Mouse (Mus musculus) MEL (cell line): ENCODE data around the gene Nacc2. TPM values are rescaled to one million over a fixed set of nuclear protein-coding genes. Genes with fewer than 3 reads are reported as not detected.
A peak's percentile ranks its signal among the peaks of the same experiment; 100 is the strongest.

Experiments
- DNase-seq: peaks from one replicate; pipeline ENCODE4 v3.0.0; 2011; ENCODE audit warnings: low read depth, low spot score
- H3K27ac ChIP-seq: 2 replicates; pipeline ENCODE4 v1.5.1; 2012; ENCODE audit warnings: low read depth, mild to moderate bottlenecking, control low read depth, low read length, moderate library complexity; ENCODE audit not compliant: control insufficient read depth
- H3K27me3 ChIP-seq, 2 experiments: fragments of 150-350 bp in 1 of 2; sonication (generic) in 1 of 2; 2 replicates each; pipeline ENCODE4 v1.6.1; 2012; ENCODE audit warnings: low read length in 2 of 2, mild to moderate bottlenecking in 2 of 2, improper control_type of control experiment in 1 of 2, moderate library complexity in 1 of 2; ENCODE audit not compliant: insufficient read depth in 2 of 2, control insufficient read depth in 1 of 2
- H3K36me3 ChIP-seq, 2 experiments: 2 replicates each; pipeline ENCODE4 v1.6.1; 2012 to 2014; ENCODE audit warnings: low read length in 2 of 2, improper control_type of control experiment in 1 of 2, inconsistent platforms in 1 of 2, mild to moderate bottlenecking in 1 of 2; ENCODE audit not compliant: insufficient read depth in 2 of 2, control insufficient read depth in 1 of 2
- H3K4me1 ChIP-seq, 2 experiments: fragments of 150-350 bp in 1 of 2; sonication (generic) in 1 of 2; 2 replicates each; pipeline ENCODE4 v1.6.1; 2012; ENCODE audit warnings: low read length in 2 of 2, improper control_type of control experiment in 1 of 2, mild to moderate bottlenecking in 1 of 2; ENCODE audit not compliant: insufficient read depth in 2 of 2, control insufficient read depth in 1 of 2
- H3K4me3 ChIP-seq, 2 experiments: fragments of 150-350 bp in 1 of 2; sonication (generic) in 1 of 2; 2 replicates each; pipeline ENCODE4 v1.5.1; 2012; ENCODE audit warnings: low read depth in 2 of 2, low read length in 2 of 2, mild to moderate bottlenecking in 2 of 2, moderate library complexity in 2 of 2, control low read depth in 1 of 2, improper control_type of control experiment in 1 of 2; ENCODE audit not compliant: control insufficient read depth in 1 of 2, insufficient read depth in 1 of 2
- H3K79me2 ChIP-seq: 2 replicates; pipeline ENCODE4 v1.6.1; 2012; ENCODE audit warnings: mild to moderate bottlenecking, low read length, moderate library complexity; ENCODE audit not compliant: control insufficient read depth, poor library complexity, insufficient read depth
- H3K9ac ChIP-seq: 2 replicates; pipeline ENCODE4 v1.6.1; 2012; ENCODE audit warnings: low read depth, mild to moderate bottlenecking, control low read depth, low read length, moderate library complexity; ENCODE audit not compliant: control insufficient read depth, poor library complexity, severe bottlenecking
- H3K9me3 ChIP-seq: fragments of 150-350 bp; sonication (generic); replicated peaks from 2 replicates; pipeline ENCODE4 v1.6.1; 2012; ENCODE audit warnings: mild to moderate bottlenecking, low read length, improper control_type of control experiment, moderate library complexity; ENCODE audit not compliant: insufficient read depth
- BHLHE40 ChIP-seq: IDR thresholded peaks from 2 replicates; pipeline ENCODE4 v1.6.1; 2012; ENCODE audit warnings: low read depth, mild to moderate bottlenecking, inconsistent platforms, low read length, improper control_type of control experiment, borderline replicate concordance
- CTCF ChIP-seq, 3 experiments: IDR thresholded peaks in 2 of 3; conservative IDR thresholded peaks in 1 of 3; 2 replicates each; pipeline ENCODE4 v1.5.1; 2011 to 2012; ENCODE audit warnings: low read length in 3 of 3, low read depth in 2 of 3, mild to moderate bottlenecking in 2 of 3, improper control_type of control experiment in 1 of 3, inconsistent platforms in 1 of 3, mixed read lengths in 1 of 3, moderate library complexity in 1 of 3; ENCODE audit not compliant: control insufficient read depth in 1 of 3, insufficient read depth in 1 of 3, poor library complexity in 1 of 3, severe bottlenecking in 1 of 3
- E2F4 ChIP-seq: IDR thresholded peaks from 2 replicates; pipeline ENCODE4 v1.6.1; 2011; ENCODE audit warnings: low read depth, low read length, improper control_type of control experiment, borderline replicate concordance
- ELF1 ChIP-seq: IDR thresholded peaks from 2 replicates; pipeline ENCODE4 v1.6.1; 2014; ENCODE audit warnings: low read depth, mild to moderate bottlenecking, inconsistent platforms, low read length, improper control_type of control experiment, moderate library complexity
- ETS1 ChIP-seq: IDR thresholded peaks from 2 replicates; pipeline ENCODE4 v1.6.1; 2012; ENCODE audit warnings: low read depth, mild to moderate bottlenecking, inconsistent platforms, low read length, improper control_type of control experiment, moderate library complexity
- GABPA ChIP-seq: IDR thresholded peaks from 2 replicates; pipeline ENCODE4 v1.6.1; 2012; ENCODE audit warnings: low read depth, mild to moderate bottlenecking, inconsistent platforms, low read length, improper control_type of control experiment, moderate library complexity
- HCFC1 ChIP-seq: IDR thresholded peaks from 2 replicates; pipeline ENCODE4 v1.6.1; 2012; ENCODE audit warnings: low read depth, mild to moderate bottlenecking, inconsistent platforms, low read length, improper control_type of control experiment, moderate library complexity
- JUND ChIP-seq: IDR thresholded peaks from 2 replicates; pipeline ENCODE4 v1.6.1; 2011; ENCODE audit warnings: low read depth, mild to moderate bottlenecking, improper control_type of control experiment, low read length
- MEF2A ChIP-seq: IDR thresholded peaks from 2 replicates; pipeline ENCODE4 v1.6.1; 2014; ENCODE audit warnings: low read depth, mild to moderate bottlenecking, inconsistent platforms, low read length, improper control_type of control experiment; ENCODE audit not compliant: poor library complexity, insufficient replicate concordance, severe bottlenecking; ENCODE audit errors: extremely low read depth
- MXI1 ChIP-seq: IDR thresholded peaks from 2 replicates; pipeline ENCODE4 v1.6.1; 2011; ENCODE audit warnings: mild to moderate bottlenecking, low read depth, low read length, improper control_type of control experiment
- MYB ChIP-seq: IDR thresholded peaks from 2 replicates; pipeline ENCODE4 v1.6.1; 2011; ENCODE audit warnings: mild to moderate bottlenecking, low read depth, low read length, improper control_type of control experiment
- MYC ChIP-seq: IDR thresholded peaks from 2 replicates; pipeline ENCODE4 v1.6.1; 2011; ENCODE audit warnings: low read depth, mild to moderate bottlenecking, low read length, improper control_type of control experiment, moderate library complexity
- NRF1 ChIP-seq: IDR thresholded peaks from 2 replicates; pipeline ENCODE4 v1.6.1; 2014; ENCODE audit warnings: low read depth, mild to moderate bottlenecking, inconsistent platforms, low read length, improper control_type of control experiment, moderate library complexity; ENCODE audit not compliant: poor library complexity, insufficient read depth, severe bottlenecking
- POLR2A ChIP-seq, 2 experiments: IDR thresholded peaks; 2 replicates each; pipeline ENCODE4 v1.6.1; 2011 to 2012; ENCODE audit warnings: low read length in 2 of 2, mild to moderate bottlenecking in 2 of 2, control low read depth in 1 of 2, improper control_type of control experiment in 1 of 2, low read depth in 1 of 2, moderate library complexity in 1 of 2; ENCODE audit not compliant: control insufficient read depth in 1 of 2, insufficient read depth in 1 of 2, poor library complexity in 1 of 2
- POLR2AphosphoS2 ChIP-seq: IDR thresholded peaks from 2 replicates; pipeline ENCODE4 v1.6.1; 2011; ENCODE audit warnings: low read length, improper control_type of control experiment
- TBP ChIP-seq: IDR thresholded peaks from 2 replicates; pipeline ENCODE4 v1.8.0; 2011; ENCODE audit warnings: low read depth, low read length, improper control_type of control experiment
- UBTF ChIP-seq: IDR thresholded peaks from 2 replicates; pipeline ENCODE4 v1.6.1; 2012; ENCODE audit warnings: low read depth, mild to moderate bottlenecking, inconsistent platforms, low read length, improper control_type of control experiment, moderate library complexity, borderline replicate concordance; ENCODE audit not compliant: insufficient read depth
- USF1 ChIP-seq: IDR thresholded peaks from 2 replicates; pipeline ENCODE4 v1.6.1; 2014; ENCODE audit warnings: low read depth, mild to moderate bottlenecking, inconsistent platforms, low read length, improper control_type of control experiment, moderate library complexity
- USF2 ChIP-seq, 2 experiments: IDR thresholded peaks; 2 replicates each; pipeline ENCODE4 v1.6.1; 2011 to 2012; ENCODE audit warnings: improper control_type of control experiment in 2 of 2, low read length in 2 of 2, borderline replicate concordance in 1 of 2, inconsistent platforms in 1 of 2, low read depth in 1 of 2, mild to moderate bottlenecking in 1 of 2; ENCODE audit not compliant: insufficient read depth in 1 of 2
- ZC3H11A ChIP-seq: IDR thresholded peaks from 2 replicates; pipeline ENCODE4 v1.6.1; 2012; ENCODE audit warnings: low read depth, mild to moderate bottlenecking, inconsistent platforms, low read length, improper control_type of control experiment
- ZMIZ1 ChIP-seq: IDR thresholded peaks from 2 replicates; pipeline ENCODE4 v1.6.1; 2012; ENCODE audit warnings: low read depth, mild to moderate bottlenecking, inconsistent platforms, low read length, improper control_type of control experiment, moderate library complexity
- ZNF384 ChIP-seq: IDR thresholded peaks from 2 replicates; pipeline ENCODE4 v1.6.1; 2012; ENCODE audit warnings: low read depth, mild to moderate bottlenecking, inconsistent platforms, low read length, improper control_type of control experiment
- polyA plus RNA-seq, 2 experiments: library from polyadenylated mRNA; stranded (reverse) in 1 of 2; unstranded in 1 of 2; fragments of >175 nt in 1 of 2; fragments of >200 nt in 1 of 2; gene quantifications; 2 replicates each; pipeline versions ENCODE4 v1.2.1 to v1.2.4; 2012; ENCODE audit warnings: low replicate concordance in 2 of 2, low read depth in 1 of 2; ENCODE audit not compliant: insufficient read length in 2 of 2, insufficient read depth in 1 of 2, missing spikeins in 1 of 2
- total RNA-seq: library from RNA; depleted of rRNA; stranded (reverse); fragments of 300-350 nt; gene quantifications from 2 replicates; pipeline ENCODE4 v1.2.3, GENCODE M21; 2012

The Nacc2 gene
- total and polyA plus RNA-seq, 3 experiments = 0.19 to 1.7 TPM; not detected in 1

DNA sequence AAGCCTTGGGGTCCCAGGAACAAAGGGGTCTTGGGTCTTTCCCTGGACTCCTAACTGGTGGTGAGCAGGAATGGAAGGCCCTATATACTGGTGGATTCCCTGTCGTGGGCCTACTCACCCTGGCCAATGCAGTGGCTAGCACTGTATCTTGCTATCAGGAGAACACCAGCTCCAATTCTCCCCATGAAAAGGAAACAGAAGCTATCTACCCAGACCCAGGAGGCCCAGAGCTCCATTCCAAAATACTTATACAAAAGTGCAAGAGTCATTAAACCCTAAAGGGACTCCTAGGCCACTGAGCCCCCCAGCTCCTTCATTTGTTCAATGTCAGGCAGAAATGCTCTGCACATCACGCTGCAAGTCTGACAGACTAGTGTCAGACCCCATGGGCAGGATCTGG, 34.0 kb downstream of the Nacc2 start:
- Histone ChIP-seq H3K27me3 (no peaks in the 10 kb centered on the region), H3K27ac (no peak overlapping the region)

DNA sequence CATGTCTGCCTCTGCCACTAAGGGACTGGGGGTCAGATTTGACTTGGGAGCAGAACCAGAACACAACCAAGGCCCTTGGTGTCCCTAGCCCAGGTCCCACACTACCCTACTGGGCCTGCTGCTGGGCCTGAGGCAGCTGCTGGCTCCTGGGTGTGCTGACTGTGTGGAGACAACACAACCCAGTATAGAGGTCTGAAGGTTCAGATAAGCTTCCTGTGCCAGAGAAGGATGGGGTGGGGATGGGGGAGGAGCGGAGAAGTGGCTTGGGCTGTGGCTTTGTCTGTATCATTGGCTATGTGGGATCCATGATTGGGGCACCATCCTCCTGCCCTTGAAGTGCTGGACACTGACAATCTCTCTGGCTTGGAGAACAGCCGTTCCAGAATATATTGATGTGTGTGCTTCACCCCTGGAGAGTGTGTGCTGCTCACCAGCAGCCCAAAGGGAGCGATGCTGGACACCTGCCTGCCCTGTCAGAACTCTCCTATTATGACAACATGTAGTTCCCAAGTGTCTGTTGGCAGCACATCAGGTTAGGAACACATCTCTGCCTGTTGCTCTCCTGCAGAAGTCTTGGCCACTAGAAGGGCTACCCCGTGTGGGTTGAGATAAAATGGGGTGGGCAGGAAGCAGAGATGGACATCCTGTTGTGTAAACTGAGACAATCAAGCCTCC, 36.0 kb downstream of the Nacc2 start:
- Histone ChIP-seq H3K4me1 (no peaks in the 10 kb centered on the region), H3K9ac (no peak overlapping the region), H3K27ac (no peak overlapping the region), H3K79me2 (no peaks in the 10 kb centered on the region), H3K27me3 (no peaks in the 10 kb centered on the region), H3K9me3 (no peaks in the 10 kb centered on the region), H3K4me3 (no peak overlapping the region), H3K36me3 (no peaks in the 10 kb centered on the region)
- peak; percentile 25 for DNase-seq
- no peak for TF ChIP-seq ZC3H11A
- no peak for TF ChIP-seq USF1
- no peak for TF ChIP-seq CTCF (IDR thresholded peaks at IDR 0.05 in 2 of 3, conservative IDR thresholded peaks at IDR 0.05 in 1 of 3; ENCODE audit: control insufficient read depth in 1 of 3, insufficient read depth in 1 of 3, low read depth in 2 of 3, low read length in 3 of 3, poor library complexity in 1 of 3, severe bottlenecking in 1 of 3)
- TF ChIP-seq NRF1 = no peak
- no peak for TF ChIP-seq MYB
- no peak for TF ChIP-seq MEF2A
- TF ChIP-seq ZNF384 = no peak
- no peak for TF ChIP-seq MXI1
- TF ChIP-seq POLR2AphosphoS2 = no peak
- no peak for TF ChIP-seq ELF1
- TF ChIP-seq HCFC1 = no peak
- no peak for TF ChIP-seq ETS1
- TF ChIP-seq ZMIZ1 = no peak

More for the DNA sequence above, 34.0 kb downstream of the Nacc2 start:
- Histone ChIP-seq H3K79me2 (no peaks in the 10 kb centered on the region), H3K4me3 (no peak overlapping the region), H3K9ac (no peak overlapping the region), H3K9me3 (no peaks in the 10 kb centered on the region), H3K4me1 (no peaks in the 10 kb centered on the region), H3K36me3 (no peaks in the 10 kb centered on the region)
- DNase-seq = no peak
- no peak for TF ChIP-seq UBTF

DNA sequence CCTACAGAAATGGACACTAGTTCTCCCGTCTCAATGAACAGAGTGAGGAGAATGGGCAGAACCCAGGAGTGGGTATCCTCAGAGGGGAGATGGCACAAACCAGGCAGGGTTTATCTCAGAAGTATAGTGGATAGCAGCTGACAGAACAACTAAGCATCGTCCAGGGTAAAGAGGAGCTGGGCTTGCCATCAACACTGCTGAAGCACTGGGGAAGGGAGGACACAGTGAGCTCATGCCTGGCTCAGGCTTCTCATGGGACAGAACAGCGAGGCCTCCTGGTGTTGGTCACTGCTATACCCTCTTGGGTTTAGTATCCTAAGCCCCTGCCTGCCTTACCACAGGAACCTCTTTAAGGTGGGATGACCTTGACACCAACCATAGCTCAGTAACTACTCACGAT, 36.5 kb downstream of the Nacc2 start:
- no peak overlapping the region for H3K27ac ChIP-seq
- no peaks in the 10 kb centered on the region for H3K4me1 ChIP-seq

More for the DNA sequence above, 36.5 kb downstream of the Nacc2 start:
- DNase-seq = no peak
- H3K36me3 ChIP-seq = no peaks in the 10 kb centered on the region
- no peak for TF ChIP-seq E2F4
- TF ChIP-seq MEF2A = no peak
- no peak for TF ChIP-seq POLR2A (IDR thresholded peaks at IDR 0.05; ENCODE audit: control insufficient read depth in 1 of 2, insufficient read depth in 1 of 2, low read depth in 1 of 2, low read length in 2 of 2, poor library complexity in 1 of 2)
- TF ChIP-seq MYB = no peak
- TF ChIP-seq MXI1 = no peak
- TF ChIP-seq ZC3H11A = no peak
- no peak for TF ChIP-seq USF1
- no peak for TF ChIP-seq BHLHE40
- TF ChIP-seq JUND = no peak
- TF ChIP-seq GABPA = no peak
- TF ChIP-seq TBP = no peak
- no peak for TF ChIP-seq ELF1
- no peak for TF ChIP-seq USF2 (IDR thresholded peaks at IDR 0.05; ENCODE audit: borderline replicate concordance in 1 of 2, insufficient read depth in 1 of 2, low read depth in 1 of 2, low read length in 2 of 2)
- no peak for TF ChIP-seq POLR2AphosphoS2
- no peak for TF ChIP-seq ZMIZ1
- TF ChIP-seq MYC = no peak
- H3K4me3 ChIP-seq = no peak overlapping the region
- H3K27me3 ChIP-seq = no peaks in the 10 kb centered on the region
- H3K9ac ChIP-seq = no peak overlapping the region
- no peaks in the 10 kb centered on the region for H3K79me2 ChIP-seq
- no peaks in the 10 kb centered on the region for H3K9me3 ChIP-seq
